Mouse (Mus musculus): Measurements from ENCODE around the gene Grid1. TPM values are rescaled to one million over a fixed set of nuclear protein-coding genes. Genes with fewer than 3 reads are reported as not detected.

Grid1 gene
- polyA plus RNA-seq, 1 experiment from 2014 or later = 0.27 TPM

DNA sequence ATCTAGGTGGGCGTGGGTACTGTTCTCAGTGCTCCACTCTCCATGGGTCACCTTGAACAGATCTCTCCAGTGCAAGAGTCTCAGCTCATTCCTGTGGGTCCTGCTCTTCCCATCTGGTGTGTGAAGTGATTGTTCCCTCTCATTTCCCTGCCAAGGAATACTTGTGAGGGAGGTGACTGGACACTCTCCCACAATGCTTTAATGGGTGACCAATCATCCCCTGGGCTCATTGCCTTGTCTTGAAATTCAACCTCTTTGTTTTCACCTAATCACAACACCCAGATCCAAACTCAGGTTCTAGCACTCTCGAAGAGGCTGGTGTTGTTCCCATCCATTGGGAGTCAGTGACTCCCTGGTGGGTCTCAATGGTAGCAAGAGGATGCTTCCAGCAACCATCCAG is 754.6 kb downstream of the Grid1 start:
- H3K27me3 ChIP-seq (ENCODE audit: control insufficient read depth, insufficient read depth, low read length) = no peaks in the 10 kb centered on the region
- H3K4me3 ChIP-seq (ENCODE audit: low read depth, low read length) = no peak overlapping the region
- no peak for ATAC-seq (replicated peaks; ENCODE audit: insufficient number of reproducible peaks, low FRiP score, low TSS enrichment, low read depth)
- no peak overlapping the region for H3K9ac ChIP-seq (replicated peaks; ENCODE audit: low read length)
- DNase-seq (ENCODE audit: low spot score) = no peak
- H3K4me1 ChIP-seq (ENCODE audit: control insufficient read depth, insufficient read depth, low read length) = no peaks in the 10 kb centered on the region
- no peak overlapping the region for H3K4me2 ChIP-seq (ENCODE audit: low read depth, low read length)
- 70% methylated on average over 2 of the region's 2 CpGs for WGBS
- H3K27ac ChIP-seq (replicated peaks; ENCODE audit: low read depth, low read length) = no peak overlapping the region
- no peaks in the 10 kb centered on the region for H3K9me3 ChIP-seq (replicated peaks; ENCODE audit: control insufficient read depth, low read length)
- no peaks in the 10 kb centered on the region for H3K36me3 ChIP-seq (replicated peaks; ENCODE audit: control insufficient read depth, insufficient read depth, low read depth, low read length)

DNA sequence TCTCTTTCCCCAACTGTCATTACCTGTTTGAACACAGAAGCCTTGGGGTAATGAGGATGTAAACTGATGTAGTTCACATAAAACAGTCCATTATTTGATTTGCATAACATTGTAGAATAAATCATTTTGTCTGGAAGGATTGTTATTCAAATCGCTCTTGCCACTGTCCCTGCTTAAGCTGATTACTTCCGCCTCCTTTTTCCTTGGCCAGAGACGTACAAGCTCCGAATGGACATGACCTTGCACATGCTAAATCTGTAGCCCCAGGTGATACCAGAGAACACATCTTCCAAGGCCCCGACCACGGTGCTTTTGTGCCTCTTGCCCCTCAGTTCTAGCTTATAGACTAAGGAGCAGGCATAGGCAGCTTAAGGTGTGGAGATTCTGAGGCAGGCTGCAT is 755.4 kb downstream of the Grid1 start:
- ATAC-seq (replicated peaks; ENCODE audit: insufficient number of reproducible peaks, low FRiP score, low TSS enrichment, low read depth) (no peak), DNase-seq (ENCODE audit: low spot score) (no peak)
- no peaks in the 10 kb centered on the region for H3K36me3 ChIP-seq (replicated peaks; ENCODE audit: control insufficient read depth, insufficient read depth, low read depth, low read length)
- no peaks in the 10 kb centered on the region for H3K27me3 ChIP-seq (ENCODE audit: control insufficient read depth, insufficient read depth, low read length)
- no peak overlapping the region for H3K9ac ChIP-seq (replicated peaks; ENCODE audit: low read length)
- no peaks in the 10 kb centered on the region for H3K4me1 ChIP-seq (ENCODE audit: control insufficient read depth, insufficient read depth, low read length)
- WGBS = 78% methylated on average over 6 of the region's 6 CpGs
- no peak overlapping the region for H3K27ac ChIP-seq (replicated peaks; ENCODE audit: low read depth, low read length)
- H3K4me2 ChIP-seq (ENCODE audit: low read depth, low read length) = no peak overlapping the region
- no peaks in the 10 kb centered on the region for H3K9me3 ChIP-seq (replicated peaks; ENCODE audit: control insufficient read depth, low read length)
- H3K4me3 ChIP-seq (ENCODE audit: low read depth, low read length) = no peak overlapping the region

DNA sequence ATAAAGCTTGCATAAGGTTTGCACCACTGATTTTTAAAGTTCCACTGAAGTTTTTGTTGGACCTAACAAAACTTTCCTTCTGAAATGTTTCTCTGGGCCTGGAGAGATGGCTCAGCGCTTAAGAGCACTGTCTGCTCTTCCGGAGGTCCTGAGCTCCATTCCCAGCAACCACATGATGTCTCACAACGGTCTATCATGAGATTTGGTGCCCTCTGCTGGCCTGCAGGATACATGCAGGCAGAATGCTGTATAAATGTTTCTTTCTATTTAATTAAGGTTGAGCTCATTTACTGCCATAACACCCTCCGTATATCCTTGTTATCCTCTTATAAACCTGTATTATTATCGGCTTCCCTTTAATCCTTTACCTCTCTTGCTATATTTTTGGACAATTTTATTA is 805.8 kb downstream of the Grid1 start:
- Histone ChIP-seq H3K9ac (replicated peaks; ENCODE audit: low read length) (no peak overlapping the region), H3K4me1 (ENCODE audit: control insufficient read depth, insufficient read depth, low read length) (no peaks in the 10 kb centered on the region), H3K27me3 (ENCODE audit: control insufficient read depth, insufficient read depth, low read length) (no peaks in the 10 kb centered on the region), H3K27ac (replicated peaks; ENCODE audit: low read depth, low read length) (no peak overlapping the region), H3K9me3 (replicated peaks; ENCODE audit: control insufficient read depth, low read length) (no peaks in the 10 kb centered on the region), H3K4me3 (ENCODE audit: low read depth, low read length) (no peak overlapping the region), H3K36me3 (replicated peaks; ENCODE audit: control insufficient read depth, insufficient read depth, low read depth, low read length) (no peaks in the 10 kb centered on the region), H3K4me2 (ENCODE audit: low read depth, low read length) (no peak overlapping the region)
- no peak for ATAC-seq (replicated peaks; ENCODE audit: insufficient number of reproducible peaks, low FRiP score, low TSS enrichment, low read depth)
- 93% methylated on average over 5 of the region's 5 CpGs for WGBS
- no peak for DNase-seq (ENCODE audit: low spot score)

MicroRNAs within 50 kb of the gene (microRNA counts, 519-probe panel; counts per million panel counts)
- microRNA mmu-miR-346 = not detected

Small RNAs within 50 kb of the gene (microRNA-seq; reads per million reads assigned to microRNA genes)
- gene Mir346 (ENCODE audit: borderline number of aligned reads) = 27.8 reads per million, percentile 25 among the genes with 10 or more reads in this experiment

Other genes starting within 250 kb of the Grid1 start
- gene Ldb3, start 231.4 kb upstream of the Grid1 start, polyA plus RNA-seq (2014; fragmentation: Nextera tagmentation; extraction: Ambion mirVana) = 0.31 and 0.90 TPM in 2 replicates
- 0.39 TPM in 1 of 2 replicates, not detected in the other for gene Opn4, start 220.0 kb upstream of the Grid1 start, polyA plus RNA-seq (2014; fragmentation: Nextera tagmentation; extraction: Ambion mirVana)
- gene Wapl, start 146.2 kb upstream of the Grid1 start, polyA plus RNA-seq (2014; fragmentation: Nextera tagmentation; extraction: Ambion mirVana) = 35.1 and 38.0 TPM in 2 replicates

Data from embryonic facial prominence, embryonic 11.5 days (tissue).